Mouse (Mus musculus) heart, postnatal 10 days (tissue): ENCODE results near the gene Clcf1. TPM values are rescaled to one million over a fixed set of nuclear protein-coding genes. Genes with fewer than 3 reads are reported as not detected.

Source experiments
- DNase-seq, 2 experiments: peaks; one replicate each; pipeline ENCODE4 v3.0.0; 2021
- intact Hi-C: fragments of 180-260 bp; cut with DNase I; formaldehyde crosslinking; loops from one replicate; pipeline ENCODE4 v1.15.1; 2025
- total RNA-seq, 2 experiments: library from RNA; stranded (reverse); gene quantifications; 2 replicates each; pipeline ENCODE4 v1.2.3; 2021

Clcf1 gene
- total RNA-seq, 2 experiments from 2014 or later: 1.6 to 2.5 TPM

GRCm38 (mm10) chr19:4216041-4216685 lies 2.1 kb downstream of the Clcf1 start:
- peak; percentile 61 to 67 for DNase-seq
- intact Hi-C loops: no loop called here

GRCm38 (mm10) chr19:4217140-4217539 lies 3.1 kb downstream of the Clcf1 start:
- no peak for DNase-seq
- intact Hi-C loops: no loop called here

GRCm38 (mm10) chr19:4217855-4218254 lies 3.8 kb downstream of the Clcf1 start:
- no peak for DNase-seq
- intact Hi-C loops: no loop called here

- intact Hi-C loops: no loop called here
- DNase-seq: no peak
These were observed 4.3 kb downstream of the Clcf1 start for GRCm38 (mm10) chr19:4218293-4218692.

- DNase-seq: no peak
- intact Hi-C loops: no loop called here
These were observed 4.7 kb downstream of the Clcf1 start for GRCm38 (mm10) chr19:4218784-4219183.

GRCm38 (mm10) chr19:4219943-4220342 lies 5.9 kb downstream of the Clcf1 start:
- DNase-seq: no peak
- intact Hi-C loops: no loop called here

- intact Hi-C loops: no loop called here
- DNase-seq: peak in 1 of 2 experiments; percentile 10
These were observed 6.4 kb downstream of the Clcf1 start for GRCm38 (mm10) chr19:4220416-4220815.

GRCm38 (mm10) chr19:4220957-4221743 lies 7.1 kb downstream of the Clcf1 start:
- intact Hi-C loops: no loop called here
- DNase-seq: peak; percentile 45 to 47

- DNase-seq: no peak
- intact Hi-C loops: no loop called here
These were observed 8.1 kb downstream of the Clcf1 start for GRCm38 (mm10) chr19:4222165-4222564.

- DNase-seq: no peak
- intact Hi-C loops: loop anchor here (5.0 kb wide), 1 partner anchor 209 kb away; no protein-coding TSS in a partner anchor
These were observed 12.7 kb downstream of the Clcf1 start for GRCm38 (mm10) chr19:4226779-4227178.

GRCm38 (mm10) chr19:4227446-4227845 lies 13.4 kb downstream of the Clcf1 start:
- DNase-seq: no peak
- intact Hi-C loops: loop anchor here (5.0 kb wide), 1 partner anchor 210 kb away; no protein-coding TSS in a partner anchor

- intact Hi-C loops: loop anchor here (1.0 to 5.0 kb wide), 4 partner anchors 21 to 211 kb away; partner anchors contain the start of gene Pitpnm1
- peak; percentile 86 to 92 for DNase-seq
These were observed 14.0 kb downstream of the Clcf1 start for GRCm38 (mm10) chr19:4227894-4228678.

GRCm38 (mm10) chr19:4228891-4229290 lies 14.9 kb downstream of the Clcf1 start:
- no peak for DNase-seq
- intact Hi-C loops: loop anchor here (1.0 to 5.0 kb wide), 4 partner anchors 22 to 212 kb away; partner anchors contain the start of gene Pitpnm1

GRCm38 (mm10) chr19:4229451-4230076 lies 15.5 kb downstream of the Clcf1 start:
- no peak for DNase-seq
- intact Hi-C loops: loop anchor here (2.0 to 5.0 kb wide), 2 partner anchors 131 to 212 kb away; partner anchors contain the start of gene Pitpnm1

- intact Hi-C loops: no loop called here
- DNase-seq: peak in 1 of 2 experiments; percentile 41
These were observed 16.4 kb downstream of the Clcf1 start for GRCm38 (mm10) chr19:4230415-4230814.

GRCm38 (mm10) chr19:4231253-4232185 lies 17.5 kb downstream of the Clcf1 start, which contains the start of gene Pold4:
TSS of gene Pold4 (plus strand) at chr19:4231899.
- DNase-seq: peak; percentile 98 to 99
- intact Hi-C loops: no loop called here

- no peak for DNase-seq
- intact Hi-C loops: no loop called here
These were observed 18.1 kb downstream of the Clcf1 start for GRCm38 (mm10) chr19:4232186-4232572.

- intact Hi-C loops: no loop called here
- DNase-seq: no peak
These were observed 18.6 kb downstream of the Clcf1 start for GRCm38 (mm10) chr19:4232651-4233050.

- intact Hi-C loops: no loop called here
These were observed 20.5 kb downstream of the Clcf1 start for GRCm38 (mm10) chr19:4234548-4234947.

More at GRCm38 (mm10) chr19:4234548-4234947, 20.5 kb downstream of the Clcf1 start:
- DNase-seq: no peak
